Comparison of ENCODE assay signal across 8 mouse cellular contexts in the genomic region with DNA sequence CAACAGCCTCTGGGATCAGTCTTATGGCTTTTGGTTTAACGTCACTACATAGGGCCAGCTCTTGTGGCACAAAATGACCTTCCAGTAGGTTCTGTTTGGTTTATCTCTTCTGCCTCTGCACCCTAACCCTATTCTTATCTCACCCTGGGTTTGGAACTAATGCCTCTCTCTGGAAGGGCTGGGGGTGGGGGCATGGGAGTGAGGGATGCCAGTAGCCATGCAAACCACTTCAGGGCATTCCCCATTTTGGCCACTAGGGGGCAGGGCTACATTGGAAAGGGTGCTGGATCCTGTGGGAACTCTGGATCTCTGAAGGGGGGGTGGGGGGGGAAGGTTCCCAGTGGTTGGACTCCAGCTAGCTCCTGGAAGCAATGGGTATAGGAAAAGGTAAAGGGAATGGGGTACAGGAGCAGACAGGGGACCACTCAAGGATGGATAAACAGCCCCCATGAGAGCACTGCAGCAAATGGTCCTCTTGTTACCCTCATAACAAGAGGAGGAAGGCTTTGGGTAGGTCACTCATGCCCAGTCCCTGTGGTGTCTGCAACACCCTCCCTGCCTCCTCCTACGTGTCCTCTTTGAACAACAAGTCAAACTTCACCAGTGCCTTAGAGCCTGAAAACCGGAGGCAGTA. TPM values are rescaled to one million over a fixed set of nuclear protein-coding genes. Genes with fewer than 3 reads are reported as not detected.
DNase-seq lines count a peak whose midpoint lies in the region; ATAC-seq and TF ChIP-seq lines count a peak whose summit lies in the region.

No protein-coding gene starts in this region.

- H3ac ChIP-seq in C2C12 (ENCODE audit: control insufficient read depth, insufficient read length, low read depth): no peak overlapping the region

- WGBS in kidney, postnatal 0 days: 83% methylated on average over 3 of the region's 3 CpGs
- 71% methylated on average over 3 of the region's 3 CpGs for WGBS in liver, embryonic 13.5 days (ENCODE audit: insufficient replicate concordance)
- 83% methylated on average over 3 of the region's 3 CpGs for WGBS in neural tube, embryonic 14.5 days

- peaks cover 56% of the 10 kb centered on the region for H3K36me3 ChIP-seq in C2C12 (ENCODE audit: control insufficient read depth, insufficient read depth)
- peaks cover 15% of the 10 kb centered on the region for H3K36me3 ChIP-seq in kidney, postnatal 0 days (ENCODE audit: insufficient read depth, low read length)
- H3K36me3 ChIP-seq in liver, embryonic 13.5 days: peaks cover 4% of the 10 kb centered on the region; the same call in 1 of the 2 replicates
- peaks cover 80% of the 10 kb centered on the region for H3K36me3 ChIP-seq in neural tube, embryonic 14.5 days (ENCODE audit: control insufficient read depth, insufficient read depth, low read length)

- no peak overlapping the region for H3K4me3 ChIP-seq in C2C12 (ENCODE audit: insufficient read depth, poor library complexity, severe bottlenecking)
- no peak overlapping the region for H3K4me3 ChIP-seq in kidney, postnatal 0 days (replicated peaks; ENCODE audit: low read depth, low read length)
- no peak overlapping the region for H3K4me3 ChIP-seq in liver, embryonic 13.5 days (replicated peaks)
- no peak overlapping the region for H3K4me3 ChIP-seq in neural tube, embryonic 14.5 days (ENCODE audit: low read depth, low read length)

- H3K4me2 ChIP-seq in kidney, postnatal 0 days (ENCODE audit: low read length): no peak overlapping the region
- H3K4me2 ChIP-seq in liver, embryonic 13.5 days: no peak overlapping the region
- H3K4me2 ChIP-seq in neural tube, embryonic 14.5 days (ENCODE audit: low read depth, low read length): no peak overlapping the region

- H3K79me3 ChIP-seq in C2C12 (ENCODE audit: low read depth): no peaks in the 10 kb centered on the region

- no peaks in the 10 kb centered on the region for H3K79me2 ChIP-seq in C2C12 (ENCODE audit: control insufficient read depth, insufficient read depth)

- no peaks in the 10 kb centered on the region for H3K9me3 ChIP-seq in kidney, postnatal 0 days (replicated peaks; ENCODE audit: low read length)
- H3K9me3 ChIP-seq in liver, embryonic 13.5 days (replicated peaks): no peaks in the 10 kb centered on the region
- no peaks in the 10 kb centered on the region for H3K9me3 ChIP-seq in neural tube, embryonic 14.5 days (ENCODE audit: control insufficient read depth, low read length)

- 0 out of 2 replicates have a peak overlapping the region, but pooled peaks have one; percentile 50 for H3K27ac ChIP-seq in kidney, postnatal 0 days
- no peak overlapping the region for H3K27ac ChIP-seq in liver, embryonic 13.5 days
- no peak overlapping the region for H3K27ac ChIP-seq in neural tube, embryonic 14.5 days (ENCODE audit: low read depth, low read length)

- no peak overlapping the region for H3K9ac ChIP-seq in kidney, postnatal 0 days (ENCODE audit: low read depth, low read length)
- H3K9ac ChIP-seq in liver, embryonic 13.5 days: no peak overlapping the region
- no peak overlapping the region for H3K9ac ChIP-seq in neural tube, embryonic 14.5 days (replicated peaks; ENCODE audit: low read depth, low read length)

- ATAC-seq in kidney, postnatal 0 days (replicated peaks; ENCODE audit: low FRiP score, low read depth): peak; percentile 50; the same call in 1 of the 2 replicates
- ATAC-seq in liver, embryonic 13.5 days (ENCODE audit: low read depth): no peak
- peak; percentile 62; the same call in 1 of the 2 replicates for ATAC-seq in neural tube, embryonic 14.5 days (ENCODE audit: low read depth)

- H3K27me3 ChIP-seq in C2C12 (ENCODE audit: control insufficient read depth, insufficient read depth, insufficient read length): no peaks in the 10 kb centered on the region
- H3K27me3 ChIP-seq in kidney, postnatal 0 days (ENCODE audit: insufficient read depth, low read length): no peaks in the 10 kb centered on the region
- no peaks in the 10 kb centered on the region for H3K27me3 ChIP-seq in liver, embryonic 13.5 days
- no peaks in the 10 kb centered on the region for H3K27me3 ChIP-seq in neural tube, embryonic 14.5 days (ENCODE audit: control insufficient read depth, insufficient read depth, low read length)

- peak; percentile 88 for DNase-seq in adrenal gland, postnatal 10 days
- DNase-seq in embryo, embryonic 11.5 days (ENCODE audit: low read depth, low spot score): peak; percentile 20
- peak; percentile 72 for DNase-seq in heart, adult 8-10 months (ENCODE audit: low spot score)
- peak; percentile 71 for DNase-seq in kidney, postnatal 0 days (ENCODE audit: low spot score)
- DNase-seq in liver, embryonic 13.5 days: peak; percentile 15
- peak; percentile 35 for DNase-seq in thymus, postnatal 14 days

- peak; percentile 54 for TF ChIP-seq CTCF in C2C12 (IDR thresholded peaks at IDR 0.05; ENCODE audit: control insufficient read depth, insufficient read depth, insufficient read length)
- peak; percentile 80 for TF ChIP-seq CTCF in kidney, postnatal 0 days (IDR thresholded peaks at IDR 0.05; ENCODE audit: low read depth)

- H3K4me1 ChIP-seq in kidney, postnatal 0 days (replicated peaks; ENCODE audit: insufficient read depth, low read length): no peaks in the 10 kb centered on the region
- H3K4me1 ChIP-seq in liver, embryonic 13.5 days (replicated peaks): no peaks in the 10 kb centered on the region
- H3K4me1 ChIP-seq in neural tube, embryonic 14.5 days (ENCODE audit: control insufficient read depth, insufficient read depth, low read length): 0 out of 2 replicates have a peak, but pooled peaks cover 3% of the 10 kb centered on the region

TF ChIP-seq in C2C12, 6 proteins besides CTCF, POLR2A, EP300 and RAD21:
- TF ChIP-seq MAX (IDR thresholded peaks at IDR 0.05): no peak
- no peak for TF ChIP-seq CEBPB (IDR thresholded peaks at IDR 0.05; ENCODE audit: low read depth)
- no peak for TF ChIP-seq USF1 (IDR thresholded peaks at IDR 0.05; ENCODE audit: low read depth)
- no peak for TF ChIP-seq MYOG (IDR thresholded peaks at IDR 0.05; ENCODE audit: control insufficient read depth, extremely low read depth, insufficient read length)
TF ChIP-seq in C2C12: peak in this region for 0.

RNA-seq across cellular contexts. Expression of gene Ipo9, which starts 30.9 kb away (rescaled TPM):
- 61.5 TPM for polyA plus RNA-seq in C2C12 (2012; fragmentation: generic; extraction: Trizol)
- total RNA-seq in adrenal gland, postnatal 10 days (2021): 100 to 1,000 TPM in 1 of 2 experiments, 10 to 100 TPM in 1; 80.6 to 113 TPM
- total RNA-seq in heart, adult 8-10 months (2022): 10 to 100 TPM; 27.1 to 34.0 (median 30.1) TPM
- 53.1 and 65.4 TPM in 2 replicates for polyA plus RNA-seq in kidney, postnatal 0 days (2015; fragmentation: Nextera tagmentation; extraction: Ambion mirVana)
- 30.9 and 36.6 TPM in 2 replicates for polyA plus RNA-seq in liver, embryonic 13.5 days (2015; fragmentation: Nextera tagmentation; extraction: Ambion mirVana)
- 127 and 156 TPM in 2 replicates for polyA plus RNA-seq in neural tube, embryonic 14.5 days (2014; fragmentation: Nextera tagmentation; extraction: Ambion mirVana)

Comparison
In these comparisons a context has a peak if more than half of its experiments do, and no peak if none do; other contexts are left out.
1. DNase-seq: peak in every context shown above with its lines; median percentile 88 in adrenal gland, postnatal 10 days; 72 in heart, adult 8-10 months; 71 in kidney, postnatal 0 days; 35 in thymus, postnatal 14 days; 20 in embryo, embryonic 11.5 days; 15 in liver, embryonic 13.5 days.